Mouse (Mus musculus): ENCODE results near the gene Flt4. TPM values are rescaled to one million over a fixed set of nuclear protein-coding genes. Genes with fewer than 3 reads are reported as not detected.

Flt4 gene
- total RNA-seq (2023; ENCODE audit: inconsistent age) = not detected in 4 replicates

DNA sequence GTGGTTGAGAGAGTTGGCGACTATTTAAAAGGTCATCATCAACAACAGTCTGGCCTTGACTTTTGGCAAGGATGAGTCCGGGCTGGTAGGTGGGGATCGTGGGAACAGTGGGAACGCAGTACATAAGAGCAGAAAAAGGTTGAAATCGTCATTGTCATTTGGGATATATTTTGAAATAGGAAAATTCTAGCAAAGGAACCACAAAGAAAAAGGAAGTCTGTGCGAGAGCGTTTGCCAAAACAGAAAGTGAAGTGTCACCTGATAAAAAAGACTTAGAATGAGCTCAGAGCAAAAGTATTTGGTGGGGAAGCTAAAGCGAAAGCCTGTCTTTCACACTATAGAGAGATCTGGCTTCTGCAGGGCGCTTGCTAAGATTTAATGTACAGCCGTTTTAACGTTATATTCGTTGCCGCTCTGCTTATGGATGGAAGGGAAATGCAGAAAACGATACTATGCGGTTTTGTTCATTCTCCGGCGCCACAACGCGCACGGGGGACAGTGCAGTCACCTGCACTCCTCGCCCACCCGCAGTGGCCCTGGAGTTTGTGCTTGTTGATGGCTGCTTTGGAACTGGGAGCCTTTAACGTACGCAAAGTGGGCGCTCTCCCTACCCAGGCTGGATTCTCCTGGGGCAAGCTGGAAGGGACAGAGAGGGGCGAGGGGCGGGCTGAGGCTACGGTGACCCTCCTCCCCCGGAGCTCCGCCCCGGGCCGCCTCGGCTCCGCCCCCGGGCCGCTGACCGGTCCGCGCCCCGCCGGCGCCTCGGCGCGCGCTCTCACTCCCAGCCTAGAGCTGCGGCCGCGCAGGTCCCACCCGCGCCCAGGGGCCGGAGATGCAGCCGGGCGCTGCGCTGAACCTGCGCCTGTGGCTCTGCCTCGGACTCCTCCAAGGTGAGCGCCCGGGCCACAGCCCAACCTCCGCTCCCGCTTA is at the start of gene Flt4:
Gene Flt4, plus strand, starts transcription at position 326 of the 930 bp plus-strand sequence.

GRCm38 (mm10) chr11:49663310-49663709 is 54.2 kb downstream of the Flt4 start, which contains the start of gene Scgb3a1:
Scgb3a1 (plus strand) TSS chr11:49663610.

Other genes starting within 250 kb of the Flt4 start
- gene Olfr1389, start 186.2 kb upstream of the Flt4 start, total RNA-seq (2023; ENCODE audit: inconsistent age) = not detected in 4 replicates
- 0.33 to 0.78 TPM (median 0.70 TPM) in 4 replicates for gene Olfr1388, start 172.6 kb upstream of the Flt4 start, total RNA-seq (2023; ENCODE audit: inconsistent age)
- gene Olfr1387, start 153.9 kb upstream of the Flt4 start, total RNA-seq (2023; ENCODE audit: inconsistent age) = not detected in 4 replicates
- gene Olfr1386, start 144.2 kb upstream of the Flt4 start, total RNA-seq (2023; ENCODE audit: inconsistent age) = not detected in 4 replicates
- 0.27 TPM in 1 of 4 replicates, not detected in the others for gene Olfr1385, start 120.2 kb upstream of the Flt4 start, total RNA-seq (2023; ENCODE audit: inconsistent age)
- gene Olfr1384, start 102.5 kb upstream of the Flt4 start, total RNA-seq (2023; ENCODE audit: inconsistent age) = not detected in 4 replicates
- gene Olfr1383, start 89.6 kb upstream of the Flt4 start, total RNA-seq (2023; ENCODE audit: inconsistent age) = not detected in 4 replicates
- gene Olfr1382, start 81.0 kb upstream of the Flt4 start, total RNA-seq (2023; ENCODE audit: inconsistent age) = not detected in 4 replicates
- gene Olfr1381, start 65.8 kb upstream of the Flt4 start, total RNA-seq (2023; ENCODE audit: inconsistent age) = not detected in 4 replicates
- gene Olfr1380, start 52.4 kb upstream of the Flt4 start, total RNA-seq (2023; ENCODE audit: inconsistent age) = not detected in 4 replicates
- gene Scgb3a1, start 54.3 kb downstream of the Flt4 start, total RNA-seq (2023; ENCODE audit: inconsistent age) = not detected in 4 replicates
- 67.5 to 74.4 TPM (median 73.1 TPM) in 4 replicates for gene Cnot6, start 103.5 kb downstream of the Flt4 start, total RNA-seq (2023; ENCODE audit: inconsistent age)
- 0.16 to 0.54 TPM in 2 of 4 replicates, not detected in the others for gene Gfpt2, start 184.9 kb downstream of the Flt4 start, total RNA-seq (2023; ENCODE audit: inconsistent age)
- gene Mapk9, start 237.5 kb downstream of the Flt4 start, total RNA-seq (2023; ENCODE audit: inconsistent age) = 46.6 to 52.0 TPM (median 48.4 TPM) in 4 replicates

Data from B cell, adult (primary cell).